Mouse (Mus musculus): ENCODE measurements around the gene Tacc2. TPM values are rescaled to one million over a fixed set of nuclear protein-coding genes. Genes with fewer than 3 reads are reported as not detected.

Tacc2 gene
- polyA plus RNA-seq, 1 experiment from 2014 or later: 23.9 TPM

DNA sequence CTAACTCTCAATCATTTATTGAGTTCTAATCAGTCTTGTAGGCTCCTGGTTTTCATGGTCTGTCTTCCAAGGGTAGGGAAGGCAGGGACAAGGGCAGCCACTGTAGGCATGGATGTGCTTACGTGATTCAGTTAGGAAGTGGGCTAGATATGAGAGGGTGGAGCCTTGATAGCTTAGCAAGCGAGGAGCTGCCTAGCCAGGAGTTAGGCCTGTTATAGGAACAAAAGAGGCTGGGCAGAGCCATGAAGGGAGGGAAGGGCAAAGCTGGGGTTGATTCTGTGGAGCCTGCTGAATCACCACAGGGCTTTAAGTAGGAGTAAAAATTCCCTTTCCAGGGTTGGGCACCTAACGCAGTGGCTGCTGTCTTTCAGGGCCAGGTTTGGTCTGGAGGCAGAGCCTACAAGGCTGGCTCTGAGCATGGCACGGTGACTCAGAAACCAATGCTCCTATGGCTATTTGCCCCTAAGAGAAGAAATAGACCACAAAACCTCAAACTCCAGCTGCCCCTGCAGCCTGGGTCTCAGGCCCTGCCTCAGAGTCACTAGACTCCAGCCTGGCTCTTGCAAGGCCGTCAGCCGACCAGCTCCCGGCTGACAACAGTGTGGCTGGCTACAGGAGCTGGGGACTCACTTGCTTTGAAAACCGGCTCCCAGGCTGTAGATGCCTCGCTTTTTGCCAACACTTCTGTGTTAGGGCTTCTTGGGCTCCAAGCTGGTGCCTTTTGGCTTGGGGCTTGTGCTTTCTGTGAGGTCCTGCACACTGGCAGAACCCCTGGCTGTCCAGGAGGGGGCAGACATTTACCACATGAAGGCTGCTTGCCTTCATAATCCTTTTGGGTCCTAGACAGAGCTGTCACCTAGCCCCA, 96.2 kb downstream of the Tacc2 start:
- Histone ChIP-seq H3K9me3 (replicated peaks; ENCODE audit: control insufficient read depth, low read length) (0 out of 2 replicates have a peak, but pooled peaks cover 3% of the 10 kb centered on the region), H3K27me3 (ENCODE audit: control insufficient read depth, insufficient read depth, low read length) (no peaks in the 10 kb centered on the region), H3K4me1 (ENCODE audit: control insufficient read depth, insufficient read depth, low read length) (peaks cover 47% of the 10 kb centered on the region), H3K4me2 (ENCODE audit: low read depth, low read length) (no peak overlapping the region), H3K4me3 (replicated peaks; ENCODE audit: low read length) (no peak overlapping the region), H3K27ac (ENCODE audit: low read length) (peak overlapping the region; percentile 95), H3K9ac (ENCODE audit: low read length) (peak overlapping the region; percentile 58), H3K36me3 (ENCODE audit: control insufficient read depth, insufficient read depth, low read length) (peaks cover 5% of the 10 kb centered on the region)
- ATAC-seq (ENCODE audit: insufficient read depth, low FRiP score): peak; percentile 77
- 54% methylated on average over 9 of the region's 9 CpGs for WGBS

DNA sequence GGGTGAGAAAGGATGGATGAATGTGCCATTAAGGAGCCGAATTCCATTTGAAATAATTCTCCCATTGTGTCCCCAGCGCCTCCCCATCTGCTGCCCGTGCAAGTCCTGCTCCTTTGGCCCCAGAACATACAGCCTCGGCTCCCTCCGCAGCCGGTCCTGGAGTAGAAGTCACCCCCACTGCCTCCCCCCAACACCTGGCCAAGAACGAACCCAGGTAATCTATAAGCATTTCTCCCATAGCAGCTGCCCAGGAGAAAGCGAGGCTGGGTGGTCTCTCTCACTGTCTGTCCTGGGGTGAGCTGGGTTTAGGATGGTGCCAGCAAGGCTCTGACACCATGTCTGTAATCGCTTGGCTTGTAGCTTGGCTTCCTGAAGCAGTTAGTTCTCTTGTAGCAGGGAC, 97.3 kb downstream of the Tacc2 start:
- WGBS: 73% methylated on average over 9 of the region's 9 CpGs
- H3K4me3 ChIP-seq (replicated peaks; ENCODE audit: low read length): no peak overlapping the region
- peak overlapping the region; percentile 6; the same call in 1 of the 2 replicates for H3K4me2 ChIP-seq (ENCODE audit: low read depth, low read length)
- H3K9me3 ChIP-seq (replicated peaks; ENCODE audit: control insufficient read depth, low read length): 0 out of 2 replicates have a peak, but pooled peaks cover 3% of the 10 kb centered on the region
- H3K36me3 ChIP-seq (ENCODE audit: control insufficient read depth, insufficient read depth, low read length): peaks cover 5% of the 10 kb centered on the region
- peak overlapping the region; percentile 46 for H3K27ac ChIP-seq (ENCODE audit: low read length)
- peaks cover 36% of the 10 kb centered on the region for H3K4me1 ChIP-seq (ENCODE audit: control insufficient read depth, insufficient read depth, low read length)
- ATAC-seq (ENCODE audit: insufficient read depth, low FRiP score): no peak
- no peaks in the 10 kb centered on the region for H3K27me3 ChIP-seq (ENCODE audit: control insufficient read depth, insufficient read depth, low read length)
- peak overlapping the region; percentile 42 for H3K9ac ChIP-seq (ENCODE audit: low read length)

DNA sequence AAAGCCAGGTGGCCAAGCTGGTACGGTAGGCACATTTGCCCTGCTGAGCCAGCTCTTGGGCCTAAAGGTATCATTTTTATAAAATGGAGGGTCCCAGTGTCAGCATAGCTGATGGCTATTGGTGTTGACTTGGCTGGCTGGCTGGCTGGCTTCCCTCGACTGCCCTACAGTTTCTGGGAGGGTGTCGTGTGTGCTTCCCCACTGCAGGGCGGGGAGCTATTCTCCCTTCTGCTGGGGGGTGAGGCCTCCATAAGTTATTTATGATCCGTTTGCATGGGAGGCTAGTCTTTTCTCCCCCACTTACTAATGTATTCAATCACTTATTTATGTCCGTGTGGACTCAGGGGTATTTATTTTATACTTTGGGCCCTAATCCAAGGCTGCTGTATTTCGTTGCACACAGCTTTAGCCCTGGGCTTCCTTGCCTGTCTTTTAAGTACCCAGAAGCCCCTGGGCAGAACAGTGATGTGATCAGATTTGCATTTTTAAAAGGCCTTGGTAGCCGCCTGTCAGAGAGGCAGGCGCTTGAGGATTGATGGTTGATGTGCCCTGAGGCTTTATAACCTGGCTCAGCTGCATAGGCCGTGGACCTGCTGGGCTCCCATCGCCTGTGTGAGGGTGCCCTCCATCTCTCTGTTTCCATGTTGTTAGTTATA, 99.8 kb downstream of the Tacc2 start:
- no peak for ATAC-seq (ENCODE audit: insufficient read depth, low FRiP score)

DNA sequence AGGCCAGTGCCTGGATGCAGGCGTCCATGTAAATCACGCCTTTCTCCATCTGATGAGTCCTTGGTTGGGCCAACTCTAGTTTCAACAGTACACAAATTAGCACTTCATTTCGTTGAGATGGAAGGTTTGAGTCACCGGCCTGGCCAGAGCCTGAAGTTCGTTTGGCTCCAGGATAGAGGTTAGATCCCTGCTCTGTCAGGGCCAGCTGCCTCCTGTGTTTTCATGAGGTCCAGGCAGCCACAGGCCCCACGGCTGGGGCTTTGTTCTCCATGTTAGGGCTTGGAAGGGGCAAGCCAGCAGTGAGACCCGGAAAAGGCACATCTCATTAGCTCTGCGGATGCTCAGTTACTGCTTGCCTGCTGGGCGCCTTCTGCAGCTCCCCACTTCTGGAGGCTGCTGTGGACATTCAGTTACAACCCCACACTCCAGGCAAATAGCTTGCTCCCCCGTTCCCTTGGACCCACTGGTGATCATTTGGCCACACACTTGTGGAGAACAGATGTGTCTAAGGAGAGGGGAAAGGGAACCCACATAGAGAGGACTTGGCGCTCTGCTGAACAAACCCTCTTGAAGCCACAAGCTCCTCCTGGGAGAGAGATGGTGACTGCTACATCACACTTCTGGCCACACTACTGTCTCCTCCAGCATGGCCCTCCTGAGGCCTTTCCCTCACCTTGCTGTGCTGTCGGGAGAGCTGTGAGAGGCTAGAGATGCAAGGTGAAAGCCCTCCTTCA, 100.5 kb downstream of the Tacc2 start:
- WGBS: 88% methylated on average over 12 of the region's 12 CpGs
- H3K27ac ChIP-seq (ENCODE audit: low read length): no peak overlapping the region
- ATAC-seq (ENCODE audit: insufficient read depth, low FRiP score): no peak
- no peak overlapping the region for H3K4me2 ChIP-seq (ENCODE audit: low read depth, low read length)
- 0 out of 2 replicates have a peak, but pooled peaks cover 12% of the 10 kb centered on the region for H3K4me1 ChIP-seq (ENCODE audit: control insufficient read depth, insufficient read depth, low read length)
- peaks cover 5% of the 10 kb centered on the region for H3K36me3 ChIP-seq (ENCODE audit: control insufficient read depth, insufficient read depth, low read length)
- no peaks in the 10 kb centered on the region for H3K27me3 ChIP-seq (ENCODE audit: control insufficient read depth, insufficient read depth, low read length)
- H3K4me3 ChIP-seq (replicated peaks; ENCODE audit: low read length): no peak overlapping the region
- H3K9me3 ChIP-seq (replicated peaks; ENCODE audit: control insufficient read depth, low read length): 0 out of 2 replicates have a peak, but pooled peaks cover 3% of the 10 kb centered on the region
- H3K9ac ChIP-seq (ENCODE audit: low read length): no peak overlapping the region

More for the DNA sequence above, 99.8 kb downstream of the Tacc2 start:
- H3K27me3 ChIP-seq (ENCODE audit: control insufficient read depth, insufficient read depth, low read length): no peaks in the 10 kb centered on the region
- no peak overlapping the region for H3K4me2 ChIP-seq (ENCODE audit: low read depth, low read length)
- no peak overlapping the region for H3K9ac ChIP-seq (ENCODE audit: low read length)
- peaks cover 16% of the 10 kb centered on the region; the same call in 1 of the 2 replicates for H3K4me1 ChIP-seq (ENCODE audit: control insufficient read depth, insufficient read depth, low read length)
- 0 out of 2 replicates have a peak, but pooled peaks cover 3% of the 10 kb centered on the region for H3K9me3 ChIP-seq (replicated peaks; ENCODE audit: control insufficient read depth, low read length)
- H3K4me3 ChIP-seq (replicated peaks; ENCODE audit: low read length): no peak overlapping the region
- H3K27ac ChIP-seq (ENCODE audit: low read length): no peak overlapping the region
- peaks cover 5% of the 10 kb centered on the region for H3K36me3 ChIP-seq (ENCODE audit: control insufficient read depth, insufficient read depth, low read length)
- WGBS: 62% methylated on average over 11 of the region's 11 CpGs

DNA sequence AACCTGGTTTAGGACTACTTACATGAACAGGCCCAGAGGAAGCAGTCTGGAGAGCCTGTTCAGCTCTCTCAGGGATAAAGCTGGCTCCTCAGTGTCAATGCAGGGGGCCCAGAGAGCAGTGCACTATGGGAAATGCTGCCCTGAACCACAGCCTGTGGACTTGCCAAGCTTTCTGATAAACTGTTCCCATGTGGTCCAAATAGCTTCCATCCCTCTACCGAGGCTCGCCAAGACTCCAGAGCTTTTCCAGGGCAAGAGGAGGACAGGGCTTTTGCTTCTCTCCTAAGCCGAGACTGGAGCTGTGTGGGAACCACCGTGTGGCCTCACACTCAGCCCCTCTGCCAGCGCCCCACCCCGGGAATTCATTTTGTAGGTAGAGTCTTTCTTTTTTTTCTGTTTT, 101.2 kb downstream of the Tacc2 start:
- H3K4me1 ChIP-seq (ENCODE audit: control insufficient read depth, insufficient read depth, low read length): 0 out of 2 replicates have a peak, but pooled peaks cover 11% of the 10 kb centered on the region
- no peak for ATAC-seq (ENCODE audit: insufficient read depth, low FRiP score)
- H3K27ac ChIP-seq (ENCODE audit: low read length): no peak overlapping the region
- 0 out of 2 replicates have a peak, but pooled peaks cover 3% of the 10 kb centered on the region for H3K9me3 ChIP-seq (replicated peaks; ENCODE audit: control insufficient read depth, low read length)
- no peak overlapping the region for H3K4me3 ChIP-seq (replicated peaks; ENCODE audit: low read length)
- WGBS: 79% methylated on average over 6 of the region's 6 CpGs
- H3K9ac ChIP-seq (ENCODE audit: low read length): no peak overlapping the region
- H3K27me3 ChIP-seq (ENCODE audit: control insufficient read depth, insufficient read depth, low read length): no peaks in the 10 kb centered on the region
- peaks cover 5% of the 10 kb centered on the region for H3K36me3 ChIP-seq (ENCODE audit: control insufficient read depth, insufficient read depth, low read length)
- H3K4me2 ChIP-seq (ENCODE audit: low read depth, low read length): no peak overlapping the region

DNA sequence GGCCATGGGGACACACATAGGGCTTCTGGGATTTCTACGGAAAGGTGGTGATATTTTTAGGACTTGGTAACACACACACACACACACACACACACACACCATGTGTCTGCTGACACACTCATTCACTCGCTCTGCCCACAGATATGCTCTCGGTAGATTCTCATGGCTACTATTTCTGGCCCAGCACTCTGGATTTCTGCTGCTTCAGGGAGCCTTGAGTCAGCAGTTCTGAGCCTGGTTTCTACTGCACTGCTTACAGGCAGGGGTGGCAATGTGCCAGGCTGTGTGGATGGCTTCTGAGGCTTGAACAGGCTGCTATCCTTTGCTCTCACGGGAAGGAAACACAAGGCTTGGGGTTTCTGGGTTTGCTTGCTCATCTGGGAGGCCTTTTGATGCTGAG, 104.6 kb downstream of the Tacc2 start:
- 0 out of 2 replicates have a peak, but pooled peaks cover 3% of the 10 kb centered on the region for H3K4me1 ChIP-seq (ENCODE audit: control insufficient read depth, insufficient read depth, low read length)
- no peaks in the 10 kb centered on the region for H3K36me3 ChIP-seq (ENCODE audit: control insufficient read depth, insufficient read depth, low read length)
- H3K4me2 ChIP-seq (ENCODE audit: low read depth, low read length): no peak overlapping the region
- H3K9me3 ChIP-seq (replicated peaks; ENCODE audit: control insufficient read depth, low read length): no peaks in the 10 kb centered on the region
- no peak overlapping the region for H3K4me3 ChIP-seq (replicated peaks; ENCODE audit: low read length)
- peak overlapping the region; percentile 39; the same call in 1 of the 2 replicates for H3K9ac ChIP-seq (ENCODE audit: low read length)
- H3K27ac ChIP-seq (ENCODE audit: low read length): peak overlapping the region; percentile 69
- ATAC-seq (ENCODE audit: insufficient read depth, low FRiP score): no peak
- no peaks in the 10 kb centered on the region for H3K27me3 ChIP-seq (ENCODE audit: control insufficient read depth, insufficient read depth, low read length)
- WGBS: 62% methylated on average over 4 of the region's 4 CpGs

DNA sequence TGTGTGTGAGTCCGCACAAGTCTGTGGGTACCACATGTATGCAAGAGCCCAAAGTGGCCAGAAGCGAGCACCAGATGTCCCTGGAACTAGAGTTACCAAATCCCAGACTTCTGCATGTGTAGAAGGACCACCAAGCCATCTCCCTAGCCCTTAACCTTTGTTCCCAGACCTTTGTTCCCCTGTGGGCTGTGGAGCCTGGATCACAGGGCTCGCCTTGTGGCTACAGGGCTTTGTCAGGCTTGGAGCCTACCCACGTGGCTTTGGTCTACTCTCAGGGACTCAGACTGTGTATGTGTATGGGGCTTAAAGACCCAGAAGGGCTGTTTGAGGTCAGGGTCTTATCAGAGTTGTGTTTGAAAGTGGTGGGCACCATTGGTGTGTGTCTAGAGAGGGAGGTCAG, 111.4 kb downstream of the Tacc2 start:
- no peak overlapping the region for H3K4me2 ChIP-seq (ENCODE audit: low read depth, low read length)
- 78% methylated on average over 4 of the region's 4 CpGs for WGBS
- H3K4me3 ChIP-seq (replicated peaks; ENCODE audit: low read length): no peak overlapping the region

DNA sequence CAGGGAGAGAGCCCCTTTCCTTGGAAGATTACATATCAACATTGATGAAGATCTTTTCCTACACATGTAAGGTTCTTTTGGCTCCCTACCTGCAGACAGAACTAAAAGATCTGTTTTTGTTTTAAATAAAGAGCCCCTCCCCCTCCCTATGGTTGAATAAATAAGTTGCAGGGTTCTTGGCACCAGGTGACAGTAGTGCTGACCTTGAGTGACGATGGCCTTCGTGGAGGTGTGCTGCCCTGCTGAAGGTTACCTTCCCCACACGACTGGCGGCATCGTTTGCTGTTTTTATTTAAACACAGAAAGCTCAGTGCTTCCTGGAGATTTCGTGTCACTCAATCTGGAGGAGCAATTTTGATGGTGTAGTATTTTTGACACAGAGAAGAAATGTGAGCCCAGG, 113.6 kb downstream of the Tacc2 start:
- 60% methylated on average over 6 of the region's 6 CpGs for WGBS

More for the DNA sequence above, 111.4 kb downstream of the Tacc2 start:
- H3K36me3 ChIP-seq (ENCODE audit: control insufficient read depth, insufficient read depth, low read length): no peaks in the 10 kb centered on the region
- H3K27ac ChIP-seq (ENCODE audit: low read length): no peak overlapping the region
- no peak for ATAC-seq (ENCODE audit: insufficient read depth, low FRiP score)
- no peak overlapping the region for H3K9ac ChIP-seq (ENCODE audit: low read length)
- no peaks in the 10 kb centered on the region for H3K9me3 ChIP-seq (replicated peaks; ENCODE audit: control insufficient read depth, low read length)
- peaks cover 18% of the 10 kb centered on the region for H3K4me1 ChIP-seq (ENCODE audit: control insufficient read depth, insufficient read depth, low read length)
- no peaks in the 10 kb centered on the region for H3K27me3 ChIP-seq (ENCODE audit: control insufficient read depth, insufficient read depth, low read length)

More for the DNA sequence above, 113.6 kb downstream of the Tacc2 start:
- Histone ChIP-seq H3K9me3 (replicated peaks; ENCODE audit: control insufficient read depth, low read length) (no peaks in the 10 kb centered on the region), H3K4me2 (ENCODE audit: low read depth, low read length) (no peak overlapping the region), H3K4me3 (replicated peaks; ENCODE audit: low read length) (no peak overlapping the region), H3K9ac (ENCODE audit: low read length) (no peak overlapping the region), H3K36me3 (ENCODE audit: control insufficient read depth, insufficient read depth, low read length) (no peaks in the 10 kb centered on the region), H3K27me3 (ENCODE audit: control insufficient read depth, insufficient read depth, low read length) (no peaks in the 10 kb centered on the region), H3K4me1 (ENCODE audit: control insufficient read depth, insufficient read depth, low read length) (peaks cover 26% of the 10 kb centered on the region), H3K27ac (ENCODE audit: low read length) (no peak overlapping the region)
- no peak for ATAC-seq (ENCODE audit: insufficient read depth, low FRiP score)

Measured in stomach, embryonic 16.5 days (tissue).